Mouse (Mus musculus): ENCODE results near the gene Ablim1.

DNA sequence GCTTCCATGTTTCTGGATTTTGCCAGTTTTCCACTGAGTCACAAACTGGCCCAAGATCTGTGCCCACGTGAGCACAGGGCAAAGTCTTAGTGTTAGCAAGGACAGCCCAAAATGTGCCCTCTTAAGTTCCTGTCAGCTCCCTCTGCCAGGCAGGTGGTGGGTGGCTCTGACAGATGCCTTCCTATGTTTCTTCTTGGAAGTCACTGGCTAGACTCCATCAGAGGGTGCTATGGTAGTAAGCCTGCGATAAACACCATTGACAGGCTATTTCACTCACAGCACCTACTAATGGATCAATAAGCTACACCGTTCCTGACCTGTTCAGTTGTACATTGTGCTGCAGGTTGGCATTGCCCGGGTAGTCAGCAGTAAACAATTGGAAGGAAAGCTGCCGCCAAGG lies 147.0 kb downstream of the Ablim1 start:
- no peak for TF ChIP-seq POLR2A (IDR thresholded peaks at IDR 0.05; ENCODE audit: insufficient read depth, low read length)
- TF ChIP-seq CTCF (IDR thresholded peaks at IDR 0.05; ENCODE audit: low read depth, low read length), result no peak
- no peak for TF ChIP-seq EP300 (IDR thresholded peaks at IDR 0.05; ENCODE audit: insufficient read depth, low read depth, low read length)
